Mouse (Mus musculus) brain, embryonic 14.5 days (tissue): Measurements from ENCODE around the gene Hoxa13. TPM values are rescaled to one million over a fixed set of nuclear protein-coding genes. Genes with fewer than 3 reads are reported as not detected.

Experiments used
- DNase-seq: peaks from one replicate; pipeline ENCODE4 v3.0.0-alpha.2; 2011; ENCODE audit warnings: low read depth
- CTCF ChIP-seq: fragments of 200-500 bp; IDR thresholded peaks from 2 replicates; pipeline ENCODE4 v1.5.1; 2012; ENCODE audit warnings: inconsistent platforms, mild to moderate bottlenecking, moderate library complexity, borderline replicate concordance; ENCODE audit not compliant: insufficient read depth, insufficient read length; ENCODE audit errors: extremely low read depth
- POLR2A ChIP-seq: fragments of 200-500 bp; IDR thresholded peaks from 2 replicates; pipeline ENCODE4 v1.6.1; 2012; ENCODE audit warnings: mild to moderate bottlenecking, inconsistent platforms, borderline replicate concordance; ENCODE audit not compliant: poor library complexity, insufficient read depth, insufficient read length, severe bottlenecking; ENCODE audit errors: extremely low read depth
- polyA plus RNA-seq: library from polyadenylated mRNA; depleted of rRNA; stranded (reverse); fragments of >200 nt; gene quantifications from 2 replicates; pipeline ENCODE4 v1.2.3, GENCODE M21; 2012

The Hoxa13 gene
- polyA plus RNA-seq, 1 experiment = not detected

- DNase-seq = no peak
- TF ChIP-seq POLR2A (no peak), CTCF (no peak)
Measured at GRCm38 (mm10) chr6:52246916-52247315, 13.8 kb downstream of the Hoxa13 start.

GRCm38 (mm10) chr6:52246403-52246803 lies 14.3 kb downstream of the Hoxa13 start:
- DNase-seq = peak; percentile 39
- no peak for TF ChIP-seq CTCF
- TF ChIP-seq POLR2A = no peak

DNA sequence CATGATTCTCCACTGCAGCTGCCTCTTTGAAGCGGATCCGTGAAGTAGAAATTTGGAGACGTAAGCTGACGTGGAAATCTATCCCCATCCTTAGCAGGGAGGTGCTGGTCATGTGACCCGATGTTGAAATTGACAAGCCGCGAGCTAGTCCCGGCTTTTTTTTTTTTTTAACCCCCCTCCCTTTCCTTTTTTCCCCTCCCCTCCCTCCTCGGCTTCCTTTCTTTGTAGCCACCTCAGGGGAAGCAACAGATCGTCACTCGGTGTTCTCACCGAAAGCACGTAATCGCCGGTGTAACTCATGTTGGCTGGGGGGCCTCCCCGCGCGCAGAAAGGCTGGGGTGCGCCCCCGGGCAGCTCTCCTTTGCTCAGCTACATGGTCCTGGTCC lies 14.9 kb downstream of the Hoxa13 start, which contains the start of gene Hoxa11:
Hoxa11 (minus strand) TSS at position 54 of the 386 bp plus-strand sequence.
- DNase-seq = no peak
- no peak for TF ChIP-seq CTCF
- no peak for TF ChIP-seq POLR2A

DNA sequence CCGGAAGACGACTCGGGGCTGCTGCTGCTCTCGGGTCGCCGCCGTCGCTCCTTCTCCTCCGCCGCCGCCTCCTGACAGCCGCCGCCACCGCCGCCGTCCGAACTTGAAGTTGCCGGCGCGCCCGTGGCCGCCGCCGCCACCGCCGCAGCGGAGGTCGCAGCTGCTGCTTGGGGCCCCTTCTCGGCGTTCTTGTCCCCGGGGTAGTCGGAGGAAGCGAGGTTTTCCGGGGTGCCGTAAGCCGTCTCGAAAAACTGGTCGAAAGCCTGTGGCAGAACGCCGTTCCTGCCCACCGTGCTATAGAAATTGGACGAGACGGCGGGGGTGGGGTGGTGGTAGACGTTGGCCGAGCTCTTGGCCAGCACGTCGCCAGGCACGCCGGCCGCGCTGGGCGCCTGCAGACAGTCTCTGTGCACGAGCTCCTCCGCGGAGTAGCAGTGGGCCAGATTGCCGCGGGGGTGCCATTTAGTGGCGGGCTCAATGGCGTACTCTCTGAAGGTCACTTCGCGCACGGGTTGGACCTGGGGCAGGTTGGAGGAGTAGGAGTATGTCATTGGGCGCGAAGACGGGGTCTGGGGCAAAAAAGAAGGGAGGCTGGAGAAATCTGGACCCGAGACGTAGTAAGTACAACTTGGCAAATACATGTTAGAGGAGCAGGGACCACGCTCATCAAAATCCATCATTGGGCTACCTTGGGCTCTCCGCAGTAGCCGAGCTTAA lies 15.5 kb downstream of the Hoxa13 start:
- TF ChIP-seq POLR2A (no peak), CTCF (no peak)
- DNase-seq = no peak

GRCm38 (mm10) chr6:52244471-52245039 lies 16.1 kb downstream of the Hoxa13 start:
- DNase-seq = no peak
- TF ChIP-seq POLR2A = no peak
- no peak for TF ChIP-seq CTCF

DNA sequence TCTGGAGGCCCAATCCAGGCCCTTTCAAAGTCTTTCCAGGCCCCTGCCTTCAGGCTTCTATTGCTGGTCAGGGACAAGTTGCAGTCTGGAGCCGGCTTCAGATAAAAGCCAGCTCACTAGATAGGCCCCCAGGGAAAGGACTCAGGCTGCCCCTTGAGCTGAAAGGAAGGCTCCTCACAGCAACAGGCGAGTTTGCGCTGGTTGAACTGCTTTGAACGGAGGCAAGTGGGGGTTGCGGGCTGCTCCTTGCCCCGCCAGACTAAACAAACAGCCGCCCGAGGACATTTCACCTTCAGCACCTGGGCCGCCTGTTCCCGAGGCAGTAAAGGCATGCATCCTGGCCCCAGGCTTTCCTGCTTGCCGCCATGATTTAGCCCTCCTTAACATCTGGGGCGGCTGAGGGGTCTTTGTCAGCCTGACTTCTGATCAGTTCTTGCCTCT lies 17.0 kb downstream of the Hoxa13 start:
- DNase-seq = no peak
- TF ChIP-seq POLR2A (no peak), CTCF (no peak)

DNA sequence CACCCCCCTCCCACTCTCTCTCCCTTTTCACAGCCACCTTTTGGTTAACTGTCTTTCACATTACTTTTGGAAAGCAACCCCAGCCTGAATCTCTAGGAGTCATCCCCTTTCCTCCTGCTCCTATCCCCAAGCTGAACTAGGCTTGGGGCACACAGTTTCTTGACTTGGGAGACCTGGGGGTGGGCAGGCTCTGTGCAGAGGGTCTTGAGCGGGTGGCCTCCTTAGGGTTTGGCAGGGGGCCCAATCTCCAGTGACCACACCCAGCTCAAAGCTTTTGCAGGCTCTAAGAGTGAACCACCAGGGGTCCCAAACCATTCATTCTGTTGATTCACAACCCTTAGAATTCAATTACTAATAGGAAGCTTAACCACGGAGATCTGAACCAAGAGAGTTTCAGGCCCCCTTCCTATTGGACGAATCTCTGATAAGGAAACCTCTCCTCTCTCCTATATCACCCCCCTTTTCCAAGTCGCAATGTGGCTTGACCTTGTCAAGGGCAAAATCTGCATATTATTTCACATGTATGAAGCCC lies 17.8 kb downstream of the Hoxa13 start:
- TF ChIP-seq POLR2A = no peak
- TF ChIP-seq CTCF = no peak
- no peak for DNase-seq

DNA sequence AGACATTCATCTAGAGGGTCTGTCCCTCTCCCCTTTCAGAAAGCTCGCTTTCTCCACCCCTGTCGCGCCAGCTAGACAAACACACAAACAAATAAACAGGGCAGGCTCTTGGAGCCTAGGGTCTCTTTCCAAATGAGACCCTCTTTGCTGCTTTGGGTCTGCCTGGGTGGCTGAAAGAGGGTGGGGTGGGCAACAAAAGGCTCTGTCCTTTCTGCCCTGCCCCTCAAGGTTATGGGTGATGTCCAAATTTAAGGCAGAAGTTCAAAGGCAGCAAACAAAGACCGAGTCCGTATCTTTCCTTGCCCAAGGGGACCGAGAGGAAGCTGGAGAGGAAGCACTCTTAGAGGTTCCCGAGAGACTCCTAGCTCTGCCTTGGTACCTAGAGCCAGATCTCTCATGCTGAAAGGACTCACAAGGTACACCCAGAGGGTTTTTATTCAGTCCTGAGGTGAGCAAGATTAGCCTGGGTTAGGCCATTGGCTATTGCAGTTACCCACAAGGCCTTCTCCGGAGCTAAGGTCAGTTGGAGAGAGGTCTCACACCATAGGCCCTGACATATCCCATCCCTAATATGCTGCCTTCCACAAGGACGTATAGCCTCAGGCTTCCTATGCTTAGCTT lies 19.6 kb downstream of the Hoxa13 start:
- DNase-seq = no peak
- no peak for TF ChIP-seq POLR2A
- TF ChIP-seq CTCF = no peak

- TF ChIP-seq POLR2A (no peak), CTCF (peak; percentile 87)
- peak; percentile 82 for DNase-seq
Measured at GRCm38 (mm10) chr6:52240389-52241000, 20.2 kb downstream of the Hoxa13 start, which contains the start of gene Hoxa10. Gene Hoxa10, minus strand, starts transcription at chr6:52240854.

- DNase-seq = no peak
- no peak for TF ChIP-seq CTCF
- TF ChIP-seq POLR2A = no peak
Measured at GRCm38 (mm10) chr6:52239625-52240388, 20.9 kb downstream of the Hoxa13 start.

GRCm38 (mm10) chr6:52238976-52239375 lies 21.7 kb downstream of the Hoxa13 start:
- no peak for DNase-seq
- TF ChIP-seq POLR2A (no peak), CTCF (no peak)

DNA sequence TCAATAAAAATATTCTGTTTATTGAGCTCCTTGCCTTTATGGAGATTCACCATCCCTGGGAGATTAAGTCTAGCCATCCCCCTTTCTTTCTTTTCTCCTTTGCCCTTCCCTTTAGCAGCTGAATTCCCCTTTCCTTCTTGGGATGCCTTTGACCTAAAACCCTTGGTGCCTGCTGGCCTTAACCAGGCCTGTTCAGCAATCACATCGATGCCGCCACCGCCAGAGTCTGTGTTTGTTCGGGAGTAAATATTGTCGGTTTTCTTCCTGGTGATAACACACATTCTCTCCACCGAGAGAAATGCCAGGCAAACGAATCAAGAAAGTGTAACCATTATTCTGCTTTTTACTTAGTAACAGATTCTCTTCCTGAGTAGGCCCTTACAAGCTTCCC lies 22.5 kb downstream of the Hoxa13 start:
- TF ChIP-seq CTCF = no peak
- no peak for TF ChIP-seq POLR2A
- DNase-seq = no peak
